Mouse (Mus musculus): ENCODE results near the gene Brd9. TPM values are rescaled to one million over a fixed set of nuclear protein-coding genes. Genes with fewer than 3 reads are reported as not detected.
"Not testable (repeated sequence)": the region's sequence is repeated elsewhere in the genome, so short reads cannot be mapped to it uniquely, and the experiment has no call there.

Gene Brd9
- polyA plus RNA-seq, 1 experiment from 2014 or later: 104 TPM

DNA sequence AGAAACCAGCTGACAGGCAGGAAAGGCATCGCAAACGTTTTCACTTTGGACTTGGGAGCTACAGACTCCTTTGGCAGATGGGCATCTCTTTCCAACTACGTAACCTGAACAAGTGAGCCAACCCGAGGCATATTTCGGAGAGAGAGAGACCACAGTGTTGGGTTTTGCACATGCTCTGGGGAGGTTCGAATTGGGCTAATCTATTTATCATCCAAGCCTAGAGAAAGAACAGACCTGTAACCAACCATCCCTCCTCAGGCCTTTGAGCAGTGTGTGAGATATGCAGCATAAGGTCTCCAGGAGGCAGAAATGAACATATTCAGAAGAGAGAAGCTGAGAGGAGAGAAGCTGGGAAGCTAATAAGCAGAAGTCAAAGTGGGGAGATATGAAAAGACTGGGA is 63.4 kb downstream of the Brd9 start:
- no peak overlapping the region for H3K4me3 ChIP-seq
- ATAC-seq (replicated peaks): no peak
- H3K27ac ChIP-seq: no peak overlapping the region
- no peaks in the 10 kb centered on the region for H3K36me3 ChIP-seq (replicated peaks)
- H3K9ac ChIP-seq: no peak overlapping the region
- no peak overlapping the region for H3K4me2 ChIP-seq
- WGBS: 80% methylated on average over 6 of the region's 6 CpGs
- H3K4me1 ChIP-seq: no peaks in the 10 kb centered on the region
- no peaks in the 10 kb centered on the region for H3K27me3 ChIP-seq (replicated peaks)
- H3K9me3 ChIP-seq: no peaks in the 10 kb centered on the region

DNA sequence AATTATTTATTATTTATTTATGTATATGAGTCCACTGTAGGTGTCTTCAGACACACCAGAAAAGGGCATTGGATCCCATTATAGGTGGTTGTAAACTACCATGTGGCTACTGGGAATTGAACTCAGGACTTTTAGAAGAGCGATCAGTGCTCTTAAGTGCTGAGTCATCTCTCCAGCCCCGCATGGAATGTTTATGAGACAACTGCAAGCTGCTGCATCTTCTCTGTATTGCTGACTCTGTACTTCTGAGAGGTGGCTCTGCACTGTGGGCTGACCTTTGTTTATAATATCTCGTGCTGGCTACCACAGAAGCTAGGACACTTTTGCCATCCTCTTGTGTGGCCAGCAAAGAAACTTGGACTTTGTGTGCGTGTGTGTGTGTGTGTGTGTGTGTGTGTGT is 63.9 kb downstream of the Brd9 start:
- no peak overlapping the region for H3K4me3 ChIP-seq
- H3K36me3 ChIP-seq (replicated peaks): no peaks in the 10 kb centered on the region
- ATAC-seq (replicated peaks): no peak
- H3K27me3 ChIP-seq (replicated peaks): peaks cover 4% of the 10 kb centered on the region; the same call in 1 of the 2 replicates
- no peak overlapping the region for H3K4me2 ChIP-seq
- no peak overlapping the region for H3K27ac ChIP-seq
- 70% methylated on average over 4 of the region's 4 CpGs for WGBS
- no peak overlapping the region for H3K9ac ChIP-seq
- no peaks in the 10 kb centered on the region for H3K4me1 ChIP-seq
- no peaks in the 10 kb centered on the region for H3K9me3 ChIP-seq

DNA sequence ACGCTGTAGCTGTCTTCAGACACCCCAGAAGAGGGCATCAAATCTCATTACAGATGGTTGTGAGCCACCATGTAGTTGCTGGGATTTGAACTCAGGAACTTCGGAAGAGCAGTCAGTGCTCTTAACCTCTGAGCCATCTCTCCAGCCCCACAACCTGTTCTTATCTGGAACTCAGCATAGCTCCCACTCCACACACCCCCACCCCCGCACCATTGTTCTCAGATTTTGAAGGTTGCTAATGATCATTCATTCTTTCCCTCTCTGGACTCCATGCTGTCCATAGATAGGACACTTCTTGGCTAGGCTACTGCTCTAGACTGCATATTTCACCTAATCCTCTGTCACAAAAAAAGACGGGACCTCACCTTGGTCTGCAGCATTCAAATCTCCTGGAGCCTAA is 69.3 kb downstream of the Brd9 start:
- H3K9ac ChIP-seq; H3K27me3 ChIP-seq (replicated peaks); H3K36me3 ChIP-seq (replicated peaks); ATAC-seq (replicated peaks); H3K4me2 ChIP-seq; H3K27ac ChIP-seq; H3K4me3 ChIP-seq; H3K9me3 ChIP-seq: not testable (repeated sequence)
- H3K4me1 ChIP-seq: peaks cover 16% of the 10 kb centered on the region
- 89% methylated on average over 4 of the region's 4 CpGs for WGBS

DNA sequence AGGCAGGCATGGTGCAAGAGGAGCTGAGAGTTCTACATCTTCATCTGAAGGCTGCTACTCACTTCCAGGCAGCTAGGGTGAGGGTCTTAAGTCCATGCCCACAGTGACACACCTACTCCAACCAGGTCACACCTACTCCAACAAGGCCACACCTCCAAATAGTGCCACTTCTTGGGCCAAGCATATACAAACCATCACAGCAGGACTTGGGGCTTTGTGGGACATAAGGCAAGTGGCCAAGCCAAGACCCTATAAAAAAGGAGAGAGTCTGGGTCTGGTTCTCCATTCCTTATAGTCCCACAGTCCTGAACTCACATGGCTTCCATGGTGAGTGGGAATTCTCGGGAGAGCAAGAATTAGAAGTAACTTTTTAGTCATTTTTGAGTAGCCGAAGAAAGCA is 70.6 kb downstream of the Brd9 start:
- not testable (repeated sequence) for H3K4me3 ChIP-seq; H3K9ac ChIP-seq; H3K9me3 ChIP-seq; H3K36me3 ChIP-seq (replicated peaks); H3K27me3 ChIP-seq (replicated peaks); H3K27ac ChIP-seq; ATAC-seq (replicated peaks)
- 82% methylated on average over 2 of the region's 2 CpGs for WGBS
- peaks cover 16% of the 10 kb centered on the region for H3K4me1 ChIP-seq
- H3K4me2 ChIP-seq: peak overlapping the region; percentile 91; the same call in 1 of the 2 replicates

DNA sequence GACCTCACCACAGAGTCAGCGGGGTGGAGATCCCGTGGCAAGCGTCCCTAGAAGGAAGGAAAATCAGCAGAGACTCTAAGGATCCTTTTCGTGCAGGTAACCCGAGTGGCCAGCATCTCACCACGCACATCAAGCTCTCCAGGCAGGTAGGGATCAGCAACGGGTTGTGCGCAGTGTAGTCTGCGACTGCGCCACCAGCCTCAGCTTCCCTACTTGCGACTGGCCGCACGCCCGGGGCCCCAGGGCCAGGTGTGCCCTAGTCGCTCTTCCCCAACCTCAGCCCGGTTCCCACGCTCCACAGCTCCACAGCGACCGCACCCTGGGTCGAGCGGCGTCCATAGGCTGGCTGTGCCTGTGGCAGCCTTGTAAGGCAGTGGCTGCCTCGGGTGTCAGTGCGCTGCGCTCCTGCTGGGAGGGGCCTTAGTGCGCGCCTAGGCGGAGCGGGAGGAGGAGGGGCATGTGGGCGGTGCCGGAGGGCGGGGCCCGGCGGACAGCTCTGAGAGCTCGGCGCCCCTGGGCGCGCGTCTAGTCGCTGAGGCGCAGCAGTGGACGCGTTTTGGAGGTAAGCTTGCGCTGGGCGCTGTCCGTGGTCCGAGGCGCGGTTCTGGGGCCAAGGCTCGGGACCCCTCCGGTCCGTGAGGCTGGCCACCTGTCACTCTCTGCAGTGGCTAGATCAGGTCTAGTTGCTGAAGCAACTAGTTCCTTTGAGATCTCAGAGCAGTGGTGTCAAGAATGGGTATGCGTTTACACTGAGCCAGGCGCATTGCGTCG is 71.5 kb downstream of the Brd9 start, which contains the start of gene Tppp:
Gene Tppp, plus strand, starts transcription at position 460 of the 771 bp plus-strand sequence.
- Histone ChIP-seq H3K4me3 (peak within 1 kb of the TSS; percentile 74), H3K4me2 (peak within 1 kb of the TSS; percentile 91), H3K4me1 (peaks cover 16% of the 10 kb centered on the region), H3K27ac (peak within 1 kb of the TSS; percentile 83), H3K27me3 (replicated peaks) (peaks cover 8% of the 10 kb centered on the region), H3K9me3 (no peaks in the 10 kb centered on the region), H3K9ac (peak within 1 kb of the TSS; percentile 71), H3K36me3 (replicated peaks) (no peaks in the 10 kb centered on the region)
- under 1% methylated on average over 53 of the region's 56 CpGs for WGBS
- ATAC-seq (replicated peaks): peak; percentile 93

DNA sequence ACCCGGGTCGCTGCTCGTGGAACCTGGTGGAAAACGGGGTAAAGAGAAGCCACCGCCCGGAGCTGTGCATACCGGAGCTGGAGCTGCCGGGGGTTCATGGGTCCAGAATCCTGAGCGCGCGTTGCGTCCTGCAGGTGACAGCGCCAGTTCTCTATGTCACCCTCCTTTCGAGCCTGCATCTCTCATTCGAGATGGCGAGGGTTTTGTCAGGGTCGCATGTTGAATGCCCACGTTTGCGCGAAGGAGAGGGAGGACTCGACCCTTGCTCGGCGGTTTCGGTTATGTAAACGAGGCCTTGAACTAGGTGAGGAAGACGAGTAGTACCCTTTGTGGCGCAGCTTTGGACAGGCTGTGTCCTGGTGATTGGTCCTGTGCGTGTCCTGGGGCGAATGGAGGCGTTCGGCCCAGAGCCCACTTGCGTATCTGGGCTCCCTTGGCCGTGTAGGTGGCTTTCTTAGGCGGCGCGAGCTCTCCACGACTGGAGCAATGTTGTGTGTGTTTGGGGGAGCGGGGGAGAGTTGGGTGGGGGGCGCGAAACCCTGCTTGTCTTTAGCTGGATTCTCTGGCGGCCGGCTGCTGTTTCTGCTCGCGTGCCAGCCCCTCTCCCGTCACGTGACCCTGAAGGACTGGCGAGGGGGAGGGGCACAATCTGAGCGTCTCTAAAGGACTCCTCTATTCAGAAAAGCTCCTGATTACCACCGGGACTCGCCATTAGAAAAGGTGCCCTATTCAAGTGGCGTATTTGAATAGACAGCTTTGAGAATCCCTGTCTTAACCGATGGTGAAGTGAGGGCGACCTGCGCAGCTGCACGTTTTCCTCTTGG is 72.4 kb downstream of the Brd9 start:
- H3K4me2 ChIP-seq: peak overlapping the region; percentile 91
- under 1% methylated on average over 55 of the region's 55 CpGs for WGBS
- H3K36me3 ChIP-seq (replicated peaks): no peaks in the 10 kb centered on the region
- no peaks in the 10 kb centered on the region for H3K9me3 ChIP-seq
- peak overlapping the region; percentile 74 for H3K4me3 ChIP-seq
- peaks cover 16% of the 10 kb centered on the region for H3K4me1 ChIP-seq
- H3K27ac ChIP-seq: peak overlapping the region; percentile 83
- peak; percentile 81 for ATAC-seq (replicated peaks)
- H3K27me3 ChIP-seq (replicated peaks): peaks cover 8% of the 10 kb centered on the region
- H3K9ac ChIP-seq: peak overlapping the region; percentile 71

Small RNA genes lying within 50 kb of the gene (microRNA-seq; reads per million reads assigned to microRNA genes)
- not detected for gene Gm25197

Other genes starting within 250 kb of the Brd9 start
- 0.23 and 0.32 TPM in 2 replicates for gene Slc6a19, start 232.9 kb upstream of the Brd9 start, polyA plus RNA-seq (2015; fragmentation: Nextera tagmentation; extraction: Ambion mirVana)
- 9.5 and 9.8 TPM in 2 replicates for gene Slc12a7, start 204.7 kb upstream of the Brd9 start, polyA plus RNA-seq (2015; fragmentation: Nextera tagmentation; extraction: Ambion mirVana)
- 16.7 and 16.9 TPM in 2 replicates for gene Nkd2, start 90.2 kb upstream of the Brd9 start, polyA plus RNA-seq (2015; fragmentation: Nextera tagmentation; extraction: Ambion mirVana)
- 11.6 and 13.0 TPM in 2 replicates for gene Trip13, start within 50 bp of the Brd9 start, polyA plus RNA-seq (2015; fragmentation: Nextera tagmentation; extraction: Ambion mirVana)
- not detected in 2 replicates for gene Zdhhc11, start 26.0 kb downstream of the Brd9 start, polyA plus RNA-seq (2015; fragmentation: Nextera tagmentation; extraction: Ambion mirVana)
- 11.1 and 12.2 TPM in 2 replicates for gene Tppp, start 71.6 kb downstream of the Brd9 start, polyA plus RNA-seq (2015; fragmentation: Nextera tagmentation; extraction: Ambion mirVana)
- gene Cep72, start 124.5 kb downstream of the Brd9 start, polyA plus RNA-seq (2015; fragmentation: Nextera tagmentation; extraction: Ambion mirVana): 7.6 and 9.0 TPM in 2 replicates
- gene Slc9a3, start 183.6 kb downstream of the Brd9 start, polyA plus RNA-seq (2015; fragmentation: Nextera tagmentation; extraction: Ambion mirVana): 0.26 TPM in 1 of 2 replicates, not detected in the other

Data from midbrain, embryonic 15.5 days (tissue).